Mouse (Mus musculus) limb, embryonic 13.5 days (tissue): ENCODE data around the gene Lin7b. TPM values are rescaled to one million over a fixed set of nuclear protein-coding genes. Genes with fewer than 3 reads are reported as not detected.

Source experiments
- ATAC-seq: fragments of 200-750 bp; cut with Nextera tagmentation; 2 replicates; pipeline ENCODE4 v1.8.0; 2017; ENCODE audit warnings: low read depth, moderate number of reproducible peaks, moderate TSS enrichment; ENCODE audit not compliant: low FRiP score
- H3K27ac ChIP-seq: fragments of 300-500 bp; sonication (generic); 2 replicates; pipeline ENCODE4 v1.5.1; 2015; ENCODE audit warnings: inconsistent platforms, mild to moderate bottlenecking, moderate library complexity
- H3K27me3 ChIP-seq: fragments of 300-500 bp; sonication (generic); 2 replicates; pipeline ENCODE4 v1.6.1; 2015; ENCODE audit warnings: mild to moderate bottlenecking, inconsistent platforms
- H3K36me3 ChIP-seq: fragments of 300-500 bp; sonication (generic); 2 replicates; pipeline ENCODE4 v1.6.1; 2015; ENCODE audit warnings: inconsistent platforms, mild to moderate bottlenecking, moderate library complexity
- H3K4me1 ChIP-seq: fragments of 300-500 bp; sonication (generic); 2 replicates; pipeline ENCODE4 v1.6.1; 2015; ENCODE audit warnings: inconsistent platforms
- H3K4me2 ChIP-seq: fragments of 300-500 bp; sonication (generic); replicated peaks from 2 replicates; pipeline ENCODE4 v1.6.1; 2015; ENCODE audit warnings: inconsistent platforms, mild to moderate bottlenecking, moderate library complexity
- H3K4me3 ChIP-seq: fragments of 300-500 bp; sonication (generic); 2 replicates; pipeline ENCODE4 v1.5.1; 2015; ENCODE audit warnings: moderate library complexity, mild to moderate bottlenecking, inconsistent platforms
- H3K9ac ChIP-seq: fragments of 300-500 bp; sonication (generic); 2 replicates; pipeline ENCODE4 v1.6.1; 2015; ENCODE audit warnings: mild to moderate bottlenecking, inconsistent platforms
- H3K9me3 ChIP-seq: fragments of 300-500 bp; sonication (generic); 2 replicates; pipeline ENCODE4 v1.6.1; 2016; ENCODE audit warnings: inconsistent platforms
- WGBS: fragments of 180-500 bp; shearing (Covaris S2); methylation state at CpG from one replicate; pipeline ENCODE4 v1.1.7; 2015; 5-methylcytosine and 5-hydroxymethylcytosine counted together
- polyA plus RNA-seq: library from polyadenylated mRNA; unstranded; fragments of >200 nt; fragmentation: Nextera tagmentation; extraction: Ambion mirVana; gene quantifications from 2 replicates; pipeline ENCODE4 v1.2.1, GENCODE M21; 2015

Gene Lin7b
- polyA plus RNA-seq, 1 experiment from 2014 or later, result 2.5 TPM

- H3K9me3 ChIP-seq, result no peaks in the 10 kb centered on the region
- ATAC-seq, result no peak
- no peak overlapping the region for H3K4me3 ChIP-seq
- H3K36me3 ChIP-seq, result peaks cover 75% of the 10 kb centered on the region
- H3K9ac ChIP-seq, result no peak overlapping the region
- H3K27ac ChIP-seq, result no peak overlapping the region
- H3K4me1 ChIP-seq, result peaks cover 16% of the 10 kb centered on the region
- WGBS, result 92% methylated on average over 8 of the region's 8 CpGs
- no peak overlapping the region for H3K4me2 ChIP-seq
- peaks cover 6% of the 10 kb centered on the region for H3K27me3 ChIP-seq
These were observed 4.2 kb upstream of the Lin7b start for GRCm38 (mm10) chr7:45374620-45375019.

- Histone ChIP-seq H3K9ac (no peak overlapping the region), H3K27ac (no peak overlapping the region), H3K27me3 (peaks cover 24% of the 10 kb centered on the region), H3K4me2 (no peak overlapping the region), H3K4me3 (no peak overlapping the region), H3K9me3 (no peaks in the 10 kb centered on the region), H3K4me1 (peaks cover 24% of the 10 kb centered on the region), H3K36me3 (peaks cover 52% of the 10 kb centered on the region)
- WGBS, result 86% methylated on average over 5 of the region's 5 CpGs
- no peak for ATAC-seq
These were observed 2.0 kb upstream of the Lin7b start for GRCm38 (mm10) chr7:45372371-45372770.

GRCm38 (mm10) chr7:45369836-45370474, 428 bp downstream of the Lin7b start:
- peaks cover 38% of the 10 kb centered on the region for H3K27me3 ChIP-seq
- 8% methylated on average over 52 of the region's 52 CpGs for WGBS
- ATAC-seq, result peak; percentile 12

GRCm38 (mm10) chr7:45369022-45369745, 1.2 kb downstream of the Lin7b start:
- 70% methylated on average over 16 of the region's 16 CpGs for WGBS
- H3K4me1 ChIP-seq, result peaks cover 37% of the 10 kb centered on the region
- peaks cover 23% of the 10 kb centered on the region for H3K36me3 ChIP-seq
- peak overlapping the region; percentile 91 for H3K4me2 ChIP-seq
- no peak for ATAC-seq
- peak overlapping the region; percentile 54 for H3K4me3 ChIP-seq
- H3K27ac ChIP-seq, result no peak overlapping the region
- H3K9me3 ChIP-seq, result no peaks in the 10 kb centered on the region
- peaks cover 45% of the 10 kb centered on the region for H3K27me3 ChIP-seq
- H3K9ac ChIP-seq, result 0 out of 2 replicates have a peak overlapping the region, but pooled peaks have one; percentile 65

More at GRCm38 (mm10) chr7:45369836-45370474, 428 bp downstream of the Lin7b start:
- no peak overlapping the region for H3K27ac ChIP-seq
- H3K4me3 ChIP-seq, result peak overlapping the region; percentile 54
- H3K9me3 ChIP-seq, result no peaks in the 10 kb centered on the region
- H3K4me2 ChIP-seq, result peak overlapping the region; percentile 91
- peak overlapping the region; percentile 65 for H3K9ac ChIP-seq
- H3K4me1 ChIP-seq, result peaks cover 37% of the 10 kb centered on the region
- H3K36me3 ChIP-seq, result peaks cover 29% of the 10 kb centered on the region

DNA sequence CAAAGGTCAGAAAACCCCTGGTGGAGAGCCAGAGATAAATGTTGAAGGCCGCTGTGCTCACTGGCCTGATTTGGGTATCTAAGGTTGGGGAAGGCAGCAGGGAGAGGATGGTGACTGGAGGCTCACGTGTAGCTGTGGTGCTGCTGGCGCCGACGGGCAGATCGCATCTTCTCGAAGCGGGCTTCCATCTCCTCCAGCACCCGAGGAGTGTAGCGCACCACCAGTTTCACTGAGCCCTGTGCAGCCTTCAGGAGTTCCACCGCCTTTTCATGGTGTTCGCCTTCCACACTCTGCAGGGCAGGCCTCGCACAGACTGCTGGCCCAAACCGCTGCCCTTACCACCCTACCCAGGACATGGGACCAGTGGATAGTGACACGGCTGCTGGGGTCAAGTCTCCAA, 2.2 kb downstream of the Lin7b start:
- no peak overlapping the region for H3K27ac ChIP-seq
- H3K36me3 ChIP-seq, result peaks cover 13% of the 10 kb centered on the region
- H3K9ac ChIP-seq, result no peak overlapping the region; the same call in 1 of the 2 replicates
- peak overlapping the region; percentile 97 for H3K4me2 ChIP-seq
- peak overlapping the region; percentile 68; the same call in 1 of the 2 replicates for H3K4me3 ChIP-seq
- peaks cover 37% of the 10 kb centered on the region for H3K4me1 ChIP-seq
- no peaks in the 10 kb centered on the region for H3K9me3 ChIP-seq
- peaks cover 55% of the 10 kb centered on the region for H3K27me3 ChIP-seq
- whole genome bisulfite sequencing, result 86% methylated on average over 15 of the region's 15 CpGs
- ATAC-seq, result no peak

- Histone ChIP-seq H3K4me1 (peaks cover 39% of the 10 kb centered on the region), H3K4me3 (peak overlapping the region; percentile 68), H3K4me2 (peak overlapping the region; percentile 97), H3K9me3 (no peaks in the 10 kb centered on the region), H3K9ac (peak overlapping the region; percentile 78), H3K27ac (no peak overlapping the region), H3K27me3 (peaks cover 65% of the 10 kb centered on the region), H3K36me3 (peaks cover 4% of the 10 kb centered on the region)
- ATAC-seq, result peak; percentile 90
- 1% methylated on average over 67 of the region's 70 CpGs for WGBS
These were observed 3.1 kb downstream of the Lin7b start for GRCm38 (mm10) chr7:45367020-45367880.

DNA sequence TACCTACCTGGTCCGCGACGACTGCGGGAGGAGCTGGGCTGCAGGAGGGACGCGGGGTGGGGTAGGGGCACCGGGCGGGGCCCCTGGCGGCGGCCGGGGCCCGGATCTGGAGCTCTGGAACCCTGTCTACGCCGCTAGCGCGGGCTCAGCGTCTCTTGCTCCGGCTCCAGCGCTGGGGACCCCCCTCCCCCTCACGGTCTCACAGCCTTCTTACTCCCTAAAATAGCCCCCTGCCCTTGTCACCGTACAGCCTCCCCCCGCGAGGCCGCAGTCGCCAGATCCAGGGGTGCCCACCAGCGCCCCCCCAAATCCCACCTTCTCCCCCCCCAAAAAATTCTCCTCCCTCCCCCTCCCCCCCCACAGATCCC, 3.7 kb downstream of the Lin7b start, which contains the start of gene Ppfia3:
TSS of gene Ppfia3 (minus strand) at position 368 of the 368 bp plus-strand sequence.
- Histone ChIP-seq H3K4me1 (peaks cover 45% of the 10 kb centered on the region), H3K27me3 (peaks cover 71% of the 10 kb centered on the region), H3K9ac (peak within 1 kb of the TSS; percentile 78), H3K27ac (no peak within 1 kb of the TSS), H3K4me3 (peak within 1 kb of the TSS; percentile 68), H3K9me3 (no peaks in the 10 kb centered on the region), H3K36me3 (no peaks in the 10 kb centered on the region), H3K4me2 (peak within 1 kb of the TSS; percentile 97)
- ATAC-seq, result peak; percentile 26; the same call in 1 of the 2 replicates
- WGBS, result 0% methylated on average over 23 of the region's 26 CpGs

DNA sequence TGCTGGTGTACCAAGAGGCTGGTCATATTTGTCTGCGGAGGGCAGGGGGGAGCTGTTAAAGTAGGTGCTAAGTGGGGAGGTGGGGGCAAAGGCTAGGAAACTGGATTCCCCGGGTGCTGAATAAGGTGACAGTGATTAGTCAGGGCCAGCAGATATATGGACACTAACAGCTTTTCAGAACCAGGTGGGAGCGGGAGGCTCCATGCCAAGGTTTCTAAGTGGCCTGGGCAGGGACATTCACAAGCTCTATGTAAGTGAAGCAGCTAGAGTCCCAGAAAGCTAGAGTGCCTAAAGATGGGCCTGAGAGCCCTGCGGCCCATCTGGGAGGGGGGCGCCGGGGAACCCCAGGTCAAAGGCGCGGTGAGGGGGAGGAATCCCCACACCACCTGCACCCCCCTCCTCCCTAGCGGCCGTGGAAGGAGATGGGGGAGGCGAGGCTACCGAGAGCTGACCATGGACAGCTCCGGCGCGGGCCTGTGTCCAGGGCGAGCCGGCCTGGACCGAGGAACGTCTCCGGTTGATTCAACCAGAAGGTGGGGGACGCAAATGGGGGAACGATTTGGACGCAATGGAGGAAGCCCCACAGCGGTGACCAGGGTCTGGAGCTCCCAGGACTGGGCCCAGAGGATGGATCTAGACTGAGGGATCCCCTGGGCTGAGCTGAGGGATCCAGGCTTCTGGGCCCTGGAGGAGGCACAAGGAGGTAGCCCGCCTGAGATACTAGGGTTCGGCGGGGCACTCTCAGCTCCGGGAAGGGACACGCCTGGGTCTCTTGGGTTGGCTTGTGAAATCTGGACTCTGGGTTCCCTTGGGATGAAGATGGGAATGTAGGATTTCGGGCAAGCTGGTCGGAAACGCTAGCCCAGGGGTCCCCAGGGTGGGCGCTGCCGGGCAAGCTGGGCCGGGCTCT, 4.4 kb downstream of the Lin7b start:
- no peaks in the 10 kb centered on the region for H3K36me3 ChIP-seq
- H3K4me1 ChIP-seq, result peaks cover 45% of the 10 kb centered on the region
- H3K9ac ChIP-seq, result peak overlapping the region; percentile 78
- H3K9me3 ChIP-seq, result no peaks in the 10 kb centered on the region
- H3K4me3 ChIP-seq, result peak overlapping the region; percentile 68
- WGBS, result 3% methylated on average over 34 of the region's 35 CpGs
- peak overlapping the region; percentile 97 for H3K4me2 ChIP-seq
- no peak for ATAC-seq
- peaks cover 77% of the 10 kb centered on the region for H3K27me3 ChIP-seq
- H3K27ac ChIP-seq, result no peak overlapping the region

GRCm38 (mm10) chr7:45363983-45364382, 6.4 kb downstream of the Lin7b start:
- no peak overlapping the region for H3K27ac ChIP-seq
- no peak for ATAC-seq
- H3K4me1 ChIP-seq, result peaks cover 31% of the 10 kb centered on the region
- no peak overlapping the region for H3K9ac ChIP-seq
- no peaks in the 10 kb centered on the region for H3K36me3 ChIP-seq
- 80% methylated on average over 2 of the region's 2 CpGs for WGBS
- H3K27me3 ChIP-seq, result peaks cover 83% of the 10 kb centered on the region
- H3K9me3 ChIP-seq, result no peaks in the 10 kb centered on the region
- no peak overlapping the region for H3K4me2 ChIP-seq
- H3K4me3 ChIP-seq, result no peak overlapping the region

DNA sequence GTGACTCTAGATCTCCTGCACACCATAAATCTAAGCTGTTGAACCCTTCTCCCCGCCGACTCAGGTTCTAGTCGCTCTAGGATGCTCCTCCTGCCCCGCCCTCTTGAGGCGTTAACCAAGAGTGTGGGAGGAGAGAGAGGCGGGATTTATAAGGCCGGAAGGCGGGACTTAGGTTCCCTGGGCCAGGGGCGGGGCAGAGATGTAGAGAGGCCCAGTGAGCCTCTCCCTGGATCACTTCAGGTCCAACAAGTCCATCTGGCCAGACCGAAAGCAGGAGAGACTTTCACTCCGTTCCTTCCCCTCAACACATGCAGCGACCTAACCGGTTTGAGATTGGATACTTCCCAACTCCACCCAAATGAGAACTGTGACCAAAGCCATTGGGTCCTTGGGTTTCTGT, 7.6 kb downstream of the Lin7b start:
- no peaks in the 10 kb centered on the region for H3K9me3 ChIP-seq
- peaks cover 72% of the 10 kb centered on the region for H3K27me3 ChIP-seq
- no peak overlapping the region for H3K4me2 ChIP-seq
- no peak for ATAC-seq
- H3K4me3 ChIP-seq, result 0 out of 2 replicates have a peak overlapping the region, but pooled peaks have one; percentile 5
- WGBS, result 7% methylated on average over 13 of the region's 13 CpGs
- H3K27ac ChIP-seq, result no peak overlapping the region
- no peak overlapping the region for H3K9ac ChIP-seq
- H3K36me3 ChIP-seq, result no peaks in the 10 kb centered on the region
- H3K4me1 ChIP-seq, result peaks cover 29% of the 10 kb centered on the region

- Histone ChIP-seq H3K9me3 (no peaks in the 10 kb centered on the region), H3K4me2 (peak overlapping the region; percentile 87), H3K27ac (no peak overlapping the region), H3K4me1 (peaks cover 22% of the 10 kb centered on the region), H3K9ac (peak overlapping the region; percentile 76), H3K36me3 (no peaks in the 10 kb centered on the region), H3K4me3 (peak overlapping the region; percentile 53), H3K27me3 (peaks cover 75% of the 10 kb centered on the region)
- peak; percentile 87 for ATAC-seq
- WGBS, result under 1% methylated on average over 43 of the region's 43 CpGs
These were observed 9.1 kb downstream of the Lin7b start for GRCm38 (mm10) chr7:45361243-45361804.
